Comparison of ENCODE assay signal across 8 mouse cellular contexts in the genomic region with DNA sequence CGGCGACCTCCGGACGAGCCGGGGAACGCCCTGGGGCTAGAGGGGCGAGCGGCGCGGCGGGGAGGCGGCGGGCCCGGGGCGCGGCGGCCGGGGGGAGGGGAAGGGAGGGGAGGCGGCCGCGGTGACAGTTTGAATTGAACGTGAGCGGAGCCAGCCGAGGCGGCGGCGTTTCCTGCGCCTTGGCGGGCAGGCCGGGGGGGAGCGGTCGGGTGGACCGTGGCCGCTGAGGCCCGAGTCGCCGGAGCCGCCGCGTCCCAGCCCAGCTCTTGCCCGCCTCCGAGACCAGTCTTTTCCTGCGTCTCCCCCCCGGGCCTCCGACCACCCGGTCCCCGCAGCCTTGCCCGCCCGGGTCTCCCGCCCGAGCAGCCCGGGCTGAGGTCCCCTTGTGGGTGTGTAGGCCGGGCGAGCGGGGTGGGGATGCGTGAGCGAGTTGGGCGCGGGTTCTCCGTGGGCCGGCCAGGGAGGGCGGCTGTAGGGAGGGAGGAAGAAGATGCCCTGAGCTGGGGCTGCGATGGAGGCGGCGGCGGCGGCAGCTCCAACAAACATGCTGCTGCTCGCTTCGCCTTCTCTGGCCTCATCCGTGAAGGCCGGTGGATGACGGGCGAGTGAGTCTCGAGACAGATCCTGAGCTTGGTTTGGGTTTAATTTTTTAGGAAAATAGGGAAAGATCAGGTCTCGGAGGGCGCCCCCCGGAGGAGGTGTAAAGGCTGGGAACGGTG. TPM values are rescaled to one million over a fixed set of nuclear protein-coding genes. Genes with fewer than 3 reads are reported as not detected.
DNase-seq lines count a peak whose midpoint lies in the region; ATAC-seq lines count a peak whose summit lies in the region.

No protein-coding gene starts in this region.

- ATAC-seq in megakaryocyte progenitor cell, adult 5-6 weeks (replicated peaks; ENCODE audit: poor library complexity): 0 out of 2 replicates have a peak, but pooled peaks have one; percentile 10

- peak; percentile 61 to 62 for DNase-seq in thymus, adult 18-20 months
- no peak for DNase-seq in thymus, postnatal 14 days
- DNase-seq in embryo, embryonic 10 days (ENCODE audit: low spot score): peak; percentile 50
- DNase-seq in gastrocnemius, postnatal 10 days: peak; percentile 73
- peak; percentile 72 for DNase-seq in induced T-regulatory cell, adult 2 months (ENCODE audit: low read depth)
- DNase-seq in left cerebral cortex, postnatal 14 days (ENCODE audit: low spot score in 2 of 2): peak; percentile 46 to 67
- DNase-seq in right cerebral cortex, postnatal 25 days: peak; percentile 61

- intact Hi-C loops in left cerebral cortex, postnatal 14 days (cut with DNase I): loop anchor here (2.0 to 5.0 kb wide), 2 partner anchors 46 to 82 kb away; no protein-coding TSS in a partner anchor

RNA-seq across cellular contexts. Expression of gene Sept7, which starts 0.7 kb away (rescaled TPM):
- 100 to 1,000 TPM; 102 to 108 TPM for total RNA-seq in gastrocnemius, postnatal 10 days (2021)
- total RNA-seq in left cerebral cortex, postnatal 14 days (2021): 100 to 1,000 TPM; 359 to 366 TPM
- total RNA-seq in megakaryocyte progenitor cell, adult 5-6 weeks (2015): 186 and 197 TPM in 2 replicates
- 263 and 294 TPM in 2 replicates for total RNA-seq in megakaryocyte progenitor cell, adult 5-6 weeks (2017)
